Mouse (Mus musculus): ENCODE measurements around the gene Ttpal.
"Not testable (repeated sequence)": the region's sequence is repeated elsewhere in the genome, so short reads cannot be mapped to it uniquely, and the experiment has no call there.

Ttpal gene

GRCm38 (mm10) chr2:163634211-163634610, 32.1 kb downstream of the Ttpal start:
- DNase-seq = no peak

GRCm38 (mm10) chr2:163636057-163636456, 33.9 kb downstream of the Ttpal start:
- DNase-seq = no peak

- DNase-seq = no peak
These were observed 35.6 kb downstream of the Ttpal start for GRCm38 (mm10) chr2:163637655-163638266.

GRCm38 (mm10) chr2:163640493-163640892, 38.4 kb downstream of the Ttpal start:
- no peak for DNase-seq

GRCm38 (mm10) chr2:163641681-163642080, 39.6 kb downstream of the Ttpal start:
- DNase-seq = peak; percentile 48

GRCm38 (mm10) chr2:163642685-163643575, 40.8 kb downstream of the Ttpal start:
- peak; percentile 63 for DNase-seq

- DNase-seq = no peak
These were observed 41.5 kb downstream of the Ttpal start for GRCm38 (mm10) chr2:163643576-163643971.

GRCm38 (mm10) chr2:163644047-163644446, 41.9 kb downstream of the Ttpal start:
- no peak for DNase-seq

GRCm38 (mm10) chr2:163644575-163645385, 42.7 kb downstream of the Ttpal start, which contains the start of gene Serinc3:
Serinc3 (minus strand) TSS chr2:163645131.
- DNase-seq = peak; percentile 99

- DNase-seq = no peak
These were observed 43.8 kb downstream of the Ttpal start for GRCm38 (mm10) chr2:163645700-163646460.

GRCm38 (mm10) chr2:163646461-163647080, 44.5 kb downstream of the Ttpal start:
- DNase-seq = no peak

GRCm38 (mm10) chr2:163655699-163656098, 53.6 kb downstream of the Ttpal start:
- DNase-seq = not testable (repeated sequence)

GRCm38 (mm10) chr2:163657486-163657885, 55.4 kb downstream of the Ttpal start:
- DNase-seq = no peak

GRCm38 (mm10) chr2:163657975-163658886, 56.1 kb downstream of the Ttpal start, which contains the start of gene Pkig:
Pkig (plus strand) TSS chr2:163658386.
- peak; percentile 94 for DNase-seq

- peak; percentile 43 for DNase-seq
These were observed 56.8 kb downstream of the Ttpal start for GRCm38 (mm10) chr2:163658941-163659340.

- no peak for DNase-seq
These were observed 57.3 kb downstream of the Ttpal start for GRCm38 (mm10) chr2:163659431-163659830.

- no peak for DNase-seq
These were observed 58.1 kb downstream of the Ttpal start for GRCm38 (mm10) chr2:163660103-163660701.

- DNase-seq = peak; percentile 29
These were observed 59.3 kb downstream of the Ttpal start for GRCm38 (mm10) chr2:163661371-163661850.

- DNase-seq = no peak
These were observed 60.0 kb downstream of the Ttpal start for GRCm38 (mm10) chr2:163662076-163662475.

GRCm38 (mm10) chr2:163662698-163663221, 60.6 kb downstream of the Ttpal start:
- DNase-seq = no peak

Data from kidney, postnatal 10 days (tissue).